Mouse (Mus musculus) stomach, postnatal 0 days (tissue): Measurements from ENCODE around the gene Supt3. TPM values are rescaled to one million over a fixed set of nuclear protein-coding genes. Genes with fewer than 3 reads are reported as not detected.

Source experiments
- ATAC-seq: fragments of 200-750 bp; cut with Nextera tagmentation; 2 replicates; pipeline ENCODE4 v1.8.0; 2017; ENCODE audit not compliant: low FRiP score, low TSS enrichment
- DNase-seq: peaks from one replicate; pipeline ENCODE4 v3.0.0-alpha.2; 2016; ENCODE audit warnings: low spot score
- H3K27ac ChIP-seq: fragments of 300-500 bp; sonication (generic); replicated peaks from 2 replicates; pipeline ENCODE4 v1.5.1; 2014; ENCODE audit warnings: mild to moderate bottlenecking, control low read depth
- H3K27me3 ChIP-seq: fragments of 300-500 bp; sonication (generic); 2 replicates; pipeline ENCODE4 v1.6.1; 2014; ENCODE audit warnings: low read length; ENCODE audit not compliant: control insufficient read depth, insufficient read depth
- H3K36me3 ChIP-seq: fragments of 300-500 bp; sonication (generic); 2 replicates; pipeline ENCODE4 v1.6.1; 2014; ENCODE audit warnings: low read length, mixed read lengths; ENCODE audit not compliant: control insufficient read depth, insufficient read depth
- H3K4me1 ChIP-seq: fragments of 300-500 bp; sonication (generic); replicated peaks from 2 replicates; pipeline ENCODE4 v1.6.1; 2014; ENCODE audit warnings: antibody characterized with exemption; ENCODE audit not compliant: control insufficient read depth, insufficient read depth
- H3K4me2 ChIP-seq: fragments of 300-500 bp; sonication (generic); replicated peaks from 2 replicates; pipeline ENCODE4 v1.6.1; 2014; ENCODE audit warnings: low read depth, mild to moderate bottlenecking, control low read depth, moderate library complexity
- H3K4me3 ChIP-seq: fragments of 300-500 bp; sonication (generic); 2 replicates; pipeline ENCODE4 v1.5.1; 2014; ENCODE audit warnings: low read depth, low read length, control low read depth
- H3K9ac ChIP-seq: fragments of 300-500 bp; sonication (generic); 2 replicates; pipeline ENCODE4 v1.6.1; 2014; ENCODE audit warnings: mild to moderate bottlenecking, low read length, control low read depth, mixed read lengths
- H3K9me3 ChIP-seq: fragments of 300-500 bp; sonication (generic); 2 replicates; pipeline ENCODE4 v1.6.1; 2016; ENCODE audit warnings: low read length; ENCODE audit not compliant: control insufficient read depth
- CTCF ChIP-seq: IDR thresholded peaks from 2 replicates; pipeline ENCODE4 v1.5.1; 2016; ENCODE audit warnings: antibody characterized with exemption, low read depth, mild to moderate bottlenecking, moderate library complexity
- EP300 ChIP-seq: optimal IDR thresholded peaks from 2 replicates; pipeline ENCODE3; 2016; ENCODE audit warnings: antibody characterized with exemption
- WGBS: fragments of 180-500 bp; shearing (Covaris S2); extraction: QIAGEN DNeasy Blood & Tissue Kit; methylation state at CpG from one replicate; pipeline ENCODE4 v1.1.7; 2014; 5-methylcytosine and 5-hydroxymethylcytosine counted together
- polyA plus RNA-seq: library from polyadenylated mRNA; unstranded; fragments of >200 nt; fragmentation: Nextera tagmentation; extraction: Ambion mirVana; gene quantifications from 2 replicates; pipeline ENCODE4 v1.2.1, GENCODE M21; 2015

Supt3 gene
- polyA plus RNA-seq, 1 experiment from 2014 or later = 8.9 TPM

DNA sequence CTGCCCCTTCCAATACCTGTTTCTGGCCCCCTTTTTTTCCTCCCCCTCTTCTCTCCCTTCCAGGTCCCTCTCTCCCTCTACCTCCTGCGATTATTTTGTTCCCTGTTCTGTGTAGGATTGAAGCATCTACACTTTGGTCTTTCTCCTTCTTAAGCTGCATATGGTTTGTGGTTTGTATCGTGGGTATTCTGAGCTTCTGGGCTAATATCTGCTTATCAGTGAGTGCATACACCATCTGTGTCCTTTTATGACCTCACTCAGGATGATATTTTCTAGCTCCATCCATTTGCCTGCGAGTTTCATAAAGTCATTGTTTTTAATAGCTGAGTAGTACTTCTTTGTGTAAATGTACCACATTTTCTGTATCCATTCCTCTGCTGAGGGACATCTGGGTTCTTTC is 52.6 kb downstream of the Supt3 start:
- ATAC-seq (no peak), DNase-seq (no peak)
- H3K9ac ChIP-seq = no peak overlapping the region
- H3K27me3 ChIP-seq = no peaks in the 10 kb centered on the region
- 83% methylated on average over 3 of the region's 3 CpGs for WGBS
- H3K27ac ChIP-seq = no peak overlapping the region
- TF ChIP-seq EP300 = no peak
- TF ChIP-seq CTCF = no peak
- H3K4me3 ChIP-seq = no peak overlapping the region
- H3K4me2 ChIP-seq = no peak overlapping the region
- H3K4me1 ChIP-seq = no peaks in the 10 kb centered on the region
- no peaks in the 10 kb centered on the region for H3K36me3 ChIP-seq
- H3K9me3 ChIP-seq = no peaks in the 10 kb centered on the region

DNA sequence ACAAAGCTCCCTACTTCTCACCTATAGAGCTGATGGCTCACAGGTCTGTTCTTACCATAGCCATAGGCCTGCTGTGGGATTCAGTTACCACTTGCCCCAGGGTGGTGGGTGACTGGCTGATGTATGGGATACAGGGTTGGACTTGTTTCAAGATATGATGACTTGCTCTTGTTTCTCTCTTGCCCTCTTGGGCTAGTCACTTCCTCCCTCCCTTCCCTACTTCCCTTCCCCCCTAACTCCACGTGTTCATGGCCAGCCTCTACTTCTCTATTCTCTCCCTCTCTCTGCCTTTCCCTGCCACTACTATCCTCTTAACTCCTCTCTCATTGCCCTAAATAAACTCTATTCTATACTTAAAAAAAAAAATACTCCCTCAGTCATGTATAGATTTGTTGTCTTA is 54.2 kb downstream of the Supt3 start:
- no peak overlapping the region for H3K27ac ChIP-seq
- DNase-seq = no peak
- H3K9ac ChIP-seq = no peak overlapping the region
- no peaks in the 10 kb centered on the region for H3K36me3 ChIP-seq
- H3K4me1 ChIP-seq = no peaks in the 10 kb centered on the region
- H3K4me3 ChIP-seq = no peak overlapping the region
- H3K9me3 ChIP-seq = no peaks in the 10 kb centered on the region
- no peak overlapping the region for H3K4me2 ChIP-seq
- 67% methylated on average over 1 of the region's 1 CpGs for WGBS
- TF ChIP-seq CTCF = no peak
- no peak for TF ChIP-seq EP300
- no peak for ATAC-seq
- H3K27me3 ChIP-seq = no peaks in the 10 kb centered on the region

DNA sequence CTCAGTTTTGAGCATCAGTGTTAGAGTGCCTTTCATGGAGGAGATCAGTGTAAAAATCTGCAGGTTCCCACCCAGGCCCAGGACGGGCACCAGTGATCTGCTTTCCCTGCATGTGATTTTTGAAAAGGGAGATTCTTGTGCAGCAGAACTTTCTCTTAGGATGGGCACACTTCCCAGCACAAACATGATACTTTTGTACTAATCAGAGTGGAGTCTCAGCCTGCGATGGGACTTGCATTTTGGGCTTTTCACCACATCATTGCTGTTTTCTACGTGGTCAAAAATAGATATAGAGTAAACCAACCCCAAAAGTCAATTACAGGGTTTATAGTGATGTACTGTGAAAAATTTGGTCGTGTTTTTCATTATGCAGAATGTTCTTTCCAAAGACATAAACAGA is 65.2 kb downstream of the Supt3 start:
- Histone ChIP-seq H3K27ac (no peak overlapping the region), H3K27me3 (no peaks in the 10 kb centered on the region), H3K4me1 (no peaks in the 10 kb centered on the region), H3K4me2 (no peak overlapping the region), H3K36me3 (no peaks in the 10 kb centered on the region), H3K9me3 (no peaks in the 10 kb centered on the region), H3K9ac (no peak overlapping the region), H3K4me3 (no peak overlapping the region)
- 58% methylated on average over 4 of the region's 4 CpGs for WGBS
- DNase-seq (no peak), ATAC-seq (no peak)
- TF ChIP-seq EP300 (no peak), CTCF (no peak)

DNA sequence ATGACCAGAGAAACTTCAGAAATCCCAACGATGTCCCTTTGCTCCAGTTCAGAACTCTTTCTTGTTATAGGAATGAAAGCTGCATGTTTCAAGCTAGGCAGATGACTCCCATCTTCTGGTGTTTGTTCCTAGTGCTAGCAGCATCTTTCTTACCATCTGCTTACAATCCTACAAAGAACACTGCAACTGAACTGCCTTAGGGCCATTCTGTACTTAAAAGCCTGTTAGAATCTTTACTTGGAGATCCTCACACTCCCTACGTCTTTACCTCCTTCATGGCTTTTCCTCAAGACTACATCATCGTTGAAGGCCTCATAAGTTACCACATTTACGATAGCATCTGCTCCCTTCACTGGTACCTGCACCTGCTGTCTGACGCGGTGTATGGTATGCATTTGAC is 86.2 kb downstream of the Supt3 start:
- no peak overlapping the region for H3K27ac ChIP-seq
- H3K9me3 ChIP-seq = no peaks in the 10 kb centered on the region
- ATAC-seq (no peak), DNase-seq (no peak)
- H3K4me2 ChIP-seq = no peak overlapping the region
- H3K4me3 ChIP-seq = no peak overlapping the region
- 92% methylated on average over 6 of the region's 6 CpGs for WGBS
- H3K9ac ChIP-seq = no peak overlapping the region
- H3K4me1 ChIP-seq = no peaks in the 10 kb centered on the region
- no peaks in the 10 kb centered on the region for H3K27me3 ChIP-seq
- no peaks in the 10 kb centered on the region for H3K36me3 ChIP-seq
- TF ChIP-seq EP300 = no peak
- no peak for TF ChIP-seq CTCF

DNA sequence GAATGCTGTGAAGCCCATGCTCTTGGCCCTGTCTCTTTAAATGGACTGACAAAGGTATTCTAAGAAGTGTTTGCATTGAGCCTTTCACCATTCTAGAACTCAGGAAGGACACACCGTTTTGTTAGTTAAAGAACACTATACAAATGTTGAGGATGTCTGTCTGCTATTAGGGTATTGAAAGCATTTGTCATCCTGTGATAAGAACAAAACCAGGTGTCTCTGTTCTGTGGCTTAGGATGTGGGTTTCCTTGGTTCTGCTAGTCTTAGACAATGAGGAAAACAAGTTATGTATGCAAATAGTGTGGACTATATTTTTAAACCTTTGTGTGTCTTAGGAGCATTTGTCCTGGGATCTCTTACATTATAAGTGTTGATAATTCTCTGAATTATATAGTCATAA is 116.6 kb downstream of the Supt3 start:
- DNase-seq (no peak), ATAC-seq (no peak)
- no peak for TF ChIP-seq EP300
- TF ChIP-seq CTCF = no peak
- H3K9ac ChIP-seq = no peak overlapping the region
- no peak overlapping the region for H3K4me2 ChIP-seq
- H3K27ac ChIP-seq = no peak overlapping the region
- no peaks in the 10 kb centered on the region for H3K36me3 ChIP-seq
- H3K27me3 ChIP-seq = no peaks in the 10 kb centered on the region
- 37% methylated on average over 1 of the region's 1 CpGs for WGBS
- H3K4me1 ChIP-seq = no peaks in the 10 kb centered on the region
- no peaks in the 10 kb centered on the region for H3K9me3 ChIP-seq
- no peak overlapping the region for H3K4me3 ChIP-seq

DNA sequence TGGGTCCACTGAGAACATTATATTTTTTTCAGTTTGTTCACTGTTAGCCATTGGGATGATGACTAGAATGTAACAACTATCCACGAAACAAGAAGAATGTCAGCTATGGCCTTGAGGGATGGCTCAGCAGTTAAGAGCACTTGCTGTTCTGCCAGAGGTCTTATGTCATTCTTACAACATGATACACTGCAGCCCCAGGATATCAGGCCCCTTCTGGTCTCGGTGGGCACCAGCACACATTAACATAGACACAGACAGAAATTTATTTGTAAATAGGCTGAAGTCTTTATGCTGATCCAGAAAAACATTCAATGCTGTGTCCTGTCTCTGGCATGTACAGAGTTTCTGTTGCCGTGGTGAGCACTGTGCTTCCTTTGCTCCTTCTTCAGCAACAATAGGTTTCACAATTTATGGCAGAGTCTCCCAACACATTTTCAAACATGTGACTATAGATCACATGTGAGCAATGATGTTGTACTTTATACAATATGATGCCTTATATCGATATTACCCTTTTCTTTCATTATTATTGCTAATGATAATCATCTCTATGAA is 166.7 kb downstream of the Supt3 start:
- no peak for DNase-seq
- TF ChIP-seq CTCF = no peak
- TF ChIP-seq EP300 = no peak
- WGBS = 77% methylated on average over 4 of the region's 4 CpGs

More for the DNA sequence above, 166.7 kb downstream of the Supt3 start:
- Histone ChIP-seq H3K27ac (no peak overlapping the region), H3K36me3 (no peaks in the 10 kb centered on the region), H3K9ac (no peak overlapping the region), H3K9me3 (no peaks in the 10 kb centered on the region), H3K4me1 (no peaks in the 10 kb centered on the region), H3K4me2 (no peak overlapping the region), H3K27me3 (no peaks in the 10 kb centered on the region), H3K4me3 (no peak overlapping the region)
- no peak for ATAC-seq
